Mouse (Mus musculus): ENCODE results near the gene Cdc37. TPM values are rescaled to one million over a fixed set of nuclear protein-coding genes. Genes with fewer than 3 reads are reported as not detected.
A peak's percentile ranks its signal among the peaks of the same experiment; 100 is the strongest.

Cdc37 gene
- polyA plus RNA-seq, 1 experiment from 2014 or later: 84.1 TPM

DNA sequence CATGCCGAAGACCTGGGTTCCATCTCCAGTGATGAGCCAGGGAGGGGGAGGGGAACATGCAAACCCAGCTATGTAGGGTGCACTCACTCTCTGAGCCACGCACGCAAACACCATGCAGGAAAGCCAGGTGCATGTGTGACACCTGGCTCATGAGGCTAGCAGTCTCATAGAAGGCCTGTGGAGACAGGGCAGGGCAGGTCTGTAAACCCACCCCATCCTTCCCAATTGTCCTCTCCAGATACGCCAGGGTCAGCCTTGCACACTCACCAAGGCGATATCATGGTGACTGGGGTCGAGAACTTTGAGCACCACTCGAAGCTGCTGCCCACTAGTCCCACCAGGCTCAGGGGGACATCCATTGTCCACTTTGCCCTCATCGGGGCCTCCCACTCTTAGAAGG is 34.7 kb downstream of the Cdc37 start:
- 0 out of 2 replicates have a peak, but pooled peaks cover 3% of the 10 kb centered on the region for H3K36me3 ChIP-seq (replicated peaks; ENCODE audit: insufficient read depth, low read length)
- DNase-seq (no peak), ATAC-seq (no peak)
- no peak for TF ChIP-seq CTCF (IDR thresholded peaks at IDR 0.05; ENCODE audit: low read depth)
- no peak for TF ChIP-seq EP300 (IDR thresholded peaks at IDR 0.05; ENCODE audit: low read depth)
- no peak overlapping the region for H3K27ac ChIP-seq (ENCODE audit: low read depth)
- H3K4me3 ChIP-seq (ENCODE audit: low read depth, low read length): no peak overlapping the region
- H3K9ac ChIP-seq (replicated peaks): no peak overlapping the region
- no peaks in the 10 kb centered on the region for H3K4me1 ChIP-seq (ENCODE audit: insufficient read depth)
- no peaks in the 10 kb centered on the region for H3K9me3 ChIP-seq (ENCODE audit: low read length)
- H3K27me3 ChIP-seq (ENCODE audit: insufficient read depth, low read length): no peaks in the 10 kb centered on the region
- H3K4me2 ChIP-seq (ENCODE audit: low read depth, low read length): no peak overlapping the region
- 86% methylated on average over 8 of the region's 8 CpGs for WGBS (ENCODE audit: insufficient replicate concordance)

DNA sequence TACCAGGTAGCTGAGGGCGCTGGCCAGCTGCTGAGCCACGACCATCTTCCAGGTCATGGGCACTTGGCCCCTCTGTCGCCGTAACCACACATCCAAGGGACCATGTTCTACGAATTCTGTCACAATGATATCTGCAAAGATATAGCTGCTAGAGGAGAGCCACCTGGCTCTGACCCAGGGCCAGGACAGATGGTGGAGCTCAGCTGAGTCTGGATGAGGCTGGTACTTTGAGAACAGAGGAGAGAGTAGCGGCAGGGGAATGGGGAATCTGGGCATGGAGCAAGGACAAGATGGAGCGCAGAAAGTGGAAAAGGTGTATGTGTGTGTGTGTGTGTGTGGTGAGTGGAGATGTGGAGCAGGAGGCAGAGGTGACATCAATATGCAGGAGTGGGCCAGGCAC is 35.6 kb downstream of the Cdc37 start:
- Histone ChIP-seq H3K27ac (ENCODE audit: low read depth) (no peak overlapping the region), H3K9me3 (ENCODE audit: low read length) (no peaks in the 10 kb centered on the region), H3K27me3 (ENCODE audit: insufficient read depth, low read length) (no peaks in the 10 kb centered on the region), H3K4me2 (ENCODE audit: low read depth, low read length) (no peak overlapping the region), H3K36me3 (replicated peaks; ENCODE audit: insufficient read depth, low read length) (0 out of 2 replicates have a peak, but pooled peaks cover 4% of the 10 kb centered on the region), H3K9ac (replicated peaks) (no peak overlapping the region), H3K4me1 (ENCODE audit: insufficient read depth) (no peaks in the 10 kb centered on the region), H3K4me3 (ENCODE audit: low read depth, low read length) (no peak overlapping the region)
- TF ChIP-seq CTCF (IDR thresholded peaks at IDR 0.05; ENCODE audit: low read depth): no peak
- TF ChIP-seq EP300 (IDR thresholded peaks at IDR 0.05; ENCODE audit: low read depth): no peak
- WGBS (ENCODE audit: insufficient replicate concordance): 92% methylated on average over 7 of the region's 7 CpGs
- ATAC-seq: no peak
- DNase-seq: no peak

DNA sequence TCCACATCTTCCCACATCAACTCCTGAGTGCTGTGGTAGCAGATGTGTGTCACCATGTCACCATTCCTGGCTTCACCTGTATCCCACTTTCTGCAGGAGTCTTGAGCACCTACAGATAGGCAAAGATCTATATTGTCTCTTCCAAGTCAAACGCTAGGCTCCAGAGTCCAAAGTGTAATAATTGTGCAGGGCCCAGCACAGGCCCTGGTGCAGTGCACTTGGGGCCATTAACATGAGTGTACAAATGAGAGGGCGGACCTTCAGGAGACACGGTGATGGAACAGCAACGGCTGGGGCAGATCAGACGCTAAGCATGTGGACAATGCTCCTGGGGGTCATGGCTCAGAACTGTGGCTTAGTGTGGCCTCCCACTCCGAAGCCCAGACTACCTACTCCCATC is 36.0 kb downstream of the Cdc37 start:
- 75% methylated on average over 6 of the region's 6 CpGs for WGBS (ENCODE audit: insufficient replicate concordance)
- DNase-seq (no peak), ATAC-seq (no peak)
- Histone ChIP-seq H3K27me3 (ENCODE audit: insufficient read depth, low read length) (no peaks in the 10 kb centered on the region), H3K27ac (ENCODE audit: low read depth) (no peak overlapping the region), H3K4me1 (ENCODE audit: insufficient read depth) (no peaks in the 10 kb centered on the region), H3K9ac (replicated peaks) (no peak overlapping the region), H3K9me3 (ENCODE audit: low read length) (no peaks in the 10 kb centered on the region), H3K4me2 (ENCODE audit: low read depth, low read length) (no peak overlapping the region), H3K4me3 (ENCODE audit: low read depth, low read length) (no peak overlapping the region), H3K36me3 (replicated peaks; ENCODE audit: insufficient read depth, low read length) (0 out of 2 replicates have a peak, but pooled peaks cover 8% of the 10 kb centered on the region)
- TF ChIP-seq CTCF (IDR thresholded peaks at IDR 0.05; ENCODE audit: low read depth) (no peak), EP300 (IDR thresholded peaks at IDR 0.05; ENCODE audit: low read depth) (no peak)

DNA sequence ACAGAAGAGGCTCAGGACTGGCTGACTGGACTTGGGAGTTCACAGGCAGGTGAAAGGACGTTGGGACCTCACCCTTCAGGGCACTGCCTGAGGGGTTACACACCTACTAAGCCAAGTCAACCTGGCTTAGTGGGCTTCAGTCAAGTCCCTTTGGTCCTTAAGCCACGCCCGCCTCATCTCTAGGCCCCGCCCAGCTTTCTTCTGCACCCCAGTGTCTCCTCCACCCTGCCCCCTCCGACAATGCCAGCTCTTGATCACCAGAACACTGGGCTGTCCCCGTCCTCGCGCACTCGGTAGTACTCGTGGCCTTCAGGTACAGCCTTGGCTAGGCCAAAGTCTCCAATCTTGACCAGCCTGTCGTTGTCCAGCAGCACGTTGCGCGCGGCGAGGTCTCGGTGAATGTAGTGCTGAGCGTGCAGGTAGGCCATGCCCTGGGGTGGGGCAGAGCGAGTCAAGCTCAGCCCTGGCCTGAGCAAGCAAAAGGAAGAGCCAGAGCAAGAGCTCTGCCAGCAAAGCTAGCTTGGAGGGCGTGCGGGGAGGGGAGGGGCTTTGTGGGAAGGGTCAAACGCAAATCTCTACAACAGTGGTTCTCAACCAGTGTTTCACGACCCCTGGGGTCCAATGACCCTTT is 42.1 kb downstream of the Cdc37 start:
- Histone ChIP-seq H3K9me3 (ENCODE audit: low read length) (no peaks in the 10 kb centered on the region), H3K27ac (ENCODE audit: low read depth) (no peak overlapping the region)
- TF ChIP-seq EP300 (IDR thresholded peaks at IDR 0.05; ENCODE audit: low read depth) (no peak), CTCF (IDR thresholded peaks at IDR 0.05; ENCODE audit: low read depth) (no peak)

DNA sequence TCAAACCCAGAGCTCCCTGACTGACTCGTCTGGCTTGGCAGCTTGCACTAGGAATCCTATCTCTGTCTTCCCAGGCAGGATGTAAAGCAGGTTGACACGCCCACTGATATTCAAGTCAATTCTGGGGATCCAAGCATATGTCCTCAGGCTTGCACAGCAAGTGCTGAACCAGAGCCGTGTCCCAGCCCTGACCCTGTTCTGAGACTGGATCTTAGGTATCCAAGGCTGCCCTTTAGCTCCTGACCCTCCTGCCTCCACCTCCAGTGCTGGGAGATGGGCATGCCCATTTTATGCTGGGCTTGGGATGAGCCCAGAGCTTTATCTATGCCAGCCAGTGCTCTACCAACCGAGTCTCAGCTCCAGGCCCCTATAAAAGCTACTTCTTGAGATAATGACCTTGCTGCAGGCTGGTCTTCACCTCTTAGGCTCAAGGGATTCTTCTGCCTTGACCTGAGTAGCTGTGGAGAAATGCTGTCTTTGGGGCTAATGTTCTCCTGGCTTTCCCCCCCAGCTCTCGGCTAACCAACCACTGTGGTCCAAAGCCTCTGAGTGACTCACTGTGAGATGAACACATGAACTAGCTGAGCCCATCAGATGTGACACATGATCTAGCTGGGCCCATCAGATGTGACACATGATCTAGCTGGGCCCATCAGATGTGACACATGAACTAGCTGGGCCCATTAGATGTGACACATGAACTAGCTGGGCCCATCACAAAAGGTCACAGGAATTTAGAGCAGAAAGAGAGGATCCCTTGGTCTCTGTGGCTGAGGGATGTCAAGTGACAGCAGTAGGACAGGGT is 43.8 kb downstream of the Cdc37 start:
- H3K4me1 ChIP-seq (ENCODE audit: insufficient read depth): peaks cover 2% of the 10 kb centered on the region; the same call in 1 of the 2 replicates
- DNase-seq (no peak), ATAC-seq (peak; percentile 83)
- no peak overlapping the region for H3K9ac ChIP-seq (replicated peaks)
- H3K4me2 ChIP-seq (ENCODE audit: low read depth, low read length): 0 out of 2 replicates have a peak overlapping the region, but pooled peaks have one; percentile 8
- no peak overlapping the region for H3K4me3 ChIP-seq (ENCODE audit: low read depth, low read length)
- H3K27me3 ChIP-seq (ENCODE audit: insufficient read depth, low read length): no peaks in the 10 kb centered on the region
- 46% methylated on average over 5 of the region's 5 CpGs for WGBS (ENCODE audit: insufficient replicate concordance)
- peak overlapping the region; percentile 17 for H3K27ac ChIP-seq (ENCODE audit: low read depth)
- no peaks in the 10 kb centered on the region for H3K9me3 ChIP-seq (ENCODE audit: low read length)
- H3K36me3 ChIP-seq (replicated peaks; ENCODE audit: insufficient read depth, low read length): peaks cover 20% of the 10 kb centered on the region; the same call in 1 of the 2 replicates
- TF ChIP-seq EP300 (IDR thresholded peaks at IDR 0.05; ENCODE audit: low read depth) (peak; percentile 64), CTCF (IDR thresholded peaks at IDR 0.05; ENCODE audit: low read depth) (no peak)

More for the DNA sequence above, 42.1 kb downstream of the Cdc37 start:
- H3K27me3 ChIP-seq (ENCODE audit: insufficient read depth, low read length): no peaks in the 10 kb centered on the region
- DNase-seq (no peak), ATAC-seq (no peak)
- no peak overlapping the region for H3K9ac ChIP-seq (replicated peaks)
- H3K4me1 ChIP-seq (ENCODE audit: insufficient read depth): peaks cover 2% of the 10 kb centered on the region; the same call in 1 of the 2 replicates
- H3K4me2 ChIP-seq (ENCODE audit: low read depth, low read length): no peak overlapping the region
- 67% methylated on average over 23 of the region's 23 CpGs for WGBS (ENCODE audit: insufficient replicate concordance)
- H3K36me3 ChIP-seq (replicated peaks; ENCODE audit: insufficient read depth, low read length): peaks cover 20% of the 10 kb centered on the region; the same call in 1 of the 2 replicates
- no peak overlapping the region for H3K4me3 ChIP-seq (ENCODE audit: low read depth, low read length)

DNA sequence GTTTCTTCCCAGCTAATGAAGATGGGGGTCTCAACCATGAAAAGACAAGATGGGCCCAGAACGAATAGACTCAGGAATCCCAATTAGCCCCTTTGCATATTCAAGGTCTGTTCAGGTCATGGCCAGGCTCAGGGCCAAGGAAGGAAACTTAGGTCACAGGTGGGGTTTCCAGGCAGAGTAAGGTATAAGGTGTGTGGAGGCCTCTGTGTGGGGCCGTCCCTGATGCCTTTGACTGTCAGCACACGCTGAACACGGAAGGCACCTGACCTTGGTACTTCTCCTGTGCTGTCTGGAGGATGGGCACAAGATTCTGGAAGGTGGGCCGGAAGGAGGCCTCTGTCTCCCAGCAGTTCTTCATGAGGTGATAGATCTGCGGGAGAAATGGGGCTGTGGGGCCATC is 45.0 kb downstream of the Cdc37 start:
- Histone ChIP-seq H3K4me1 (ENCODE audit: insufficient read depth) (peaks cover 8% of the 10 kb centered on the region; the same call in 1 of the 2 replicates), H3K36me3 (replicated peaks; ENCODE audit: insufficient read depth, low read length) (peaks cover 16% of the 10 kb centered on the region; the same call in 1 of the 2 replicates), H3K9me3 (ENCODE audit: low read length) (no peaks in the 10 kb centered on the region), H3K4me2 (ENCODE audit: low read depth, low read length) (no peak overlapping the region), H3K4me3 (ENCODE audit: low read depth, low read length) (no peak overlapping the region), H3K27me3 (ENCODE audit: insufficient read depth, low read length) (no peaks in the 10 kb centered on the region), H3K27ac (ENCODE audit: low read depth) (no peak overlapping the region), H3K9ac (replicated peaks) (no peak overlapping the region)
- TF ChIP-seq EP300 (IDR thresholded peaks at IDR 0.05; ENCODE audit: low read depth): no peak
- WGBS (ENCODE audit: insufficient replicate concordance): 88% methylated on average over 6 of the region's 6 CpGs
- ATAC-seq (no peak), DNase-seq (no peak)
